In genomic region chr2:173023966-173024365, GRCm38 (mm10) we compare ENCODE assay signal across 11 mouse cellular contexts. TPM values are rescaled to one million over a fixed set of nuclear protein-coding genes. Genes with fewer than 3 reads are reported as not detected.
DNase-seq lines count a peak whose midpoint lies in the region; ATAC-seq and TF ChIP-seq lines count a peak whose summit lies in the region.
"Had no signal": no experiment of that assay in that cellular context is flagged by ENCODE, and none has a peak within 500 bp of the region (broad histone marks: within the 10 kb centered on the region; RNA-seq: fewer than 3 reads in every experiment).

No protein-coding gene starts in this region.

- H3K9ac ChIP-seq in limb, embryonic 12.5 days (replicated peaks), result no peak overlapping the region
- H3K9ac ChIP-seq in stomach, embryonic 16.5 days (ENCODE audit: low read length), result peak overlapping the region; percentile 85

- peak overlapping the region; percentile 93 for H3K27ac ChIP-seq in spleen, adult 2 months (ENCODE audit: insufficient read depth, low read length)
- H3K27ac ChIP-seq in limb, embryonic 12.5 days, result no peak overlapping the region
- no peak overlapping the region for H3K27ac ChIP-seq in stomach, embryonic 16.5 days (ENCODE audit: low read length)

- intact Hi-C loops in heart, postnatal 10 days (cut with DNase I), result loop anchor here (2.0 to 10.0 kb wide), 2 partner anchors 21 to 231 kb away; no protein-coding TSS in a partner anchor

- no peaks in the 10 kb centered on the region for H3K9me3 ChIP-seq in limb, embryonic 12.5 days
- H3K9me3 ChIP-seq in stomach, embryonic 16.5 days (replicated peaks; ENCODE audit: control insufficient read depth, low read length), result no peaks in the 10 kb centered on the region

- TF ChIP-seq POLR2A in spleen, adult 2 months (IDR thresholded peaks at IDR 0.05; ENCODE audit: low read depth, low read length), result no peak

- H3K4me2 ChIP-seq in limb, embryonic 12.5 days, result peak overlapping the region; percentile 80
- H3K4me2 ChIP-seq in stomach, embryonic 16.5 days (ENCODE audit: low read depth, low read length), result peak overlapping the region; percentile 83

- no peak for ATAC-seq in limb, embryonic 12.5 days (ENCODE audit: insufficient number of reproducible peaks, insufficient read depth, low FRiP score, low TSS enrichment, low read depth)
- no peak for ATAC-seq in stomach, embryonic 16.5 days (ENCODE audit: insufficient read depth, low FRiP score)
- no peak for ATAC-seq in megakaryocyte progenitor cell, adult 5-6 weeks (replicated peaks; ENCODE audit: poor library complexity)

- H3K36me3 ChIP-seq in spleen, adult 2 months (ENCODE audit: control insufficient read depth, insufficient read depth, low read length), result peaks cover 43% of the 10 kb centered on the region
- H3K36me3 ChIP-seq in limb, embryonic 12.5 days, result peaks cover 47% of the 10 kb centered on the region
- H3K36me3 ChIP-seq in stomach, embryonic 16.5 days (ENCODE audit: control insufficient read depth, insufficient read depth, low read length), result no peaks in the 10 kb centered on the region

- peak overlapping the region; percentile 85 for H3K4me3 ChIP-seq in spleen, adult 2 months (ENCODE audit: extremely low read depth, insufficient read depth, insufficient read length)
- H3K4me3 ChIP-seq in limb, embryonic 12.5 days (replicated peaks), result peak overlapping the region; percentile 79
- H3K4me3 ChIP-seq in stomach, embryonic 16.5 days (replicated peaks; ENCODE audit: low read length), result peak overlapping the region; percentile 85

- no peak for TF ChIP-seq CTCF in spleen, adult 2 months (IDR thresholded peaks at IDR 0.05; ENCODE audit: extremely low read depth, insufficient read depth, insufficient read length, insufficient replicate concordance)

- DNase-seq in heart, adult 11 months, result peak; percentile 95
- no peak for DNase-seq in heart, postnatal 10 days
- DNase-seq in spleen, adult 2 months (ENCODE audit: low read depth in 1 of 2, low spot score in 2 of 2), result no peak
- no peak for DNase-seq in spleen, adult 12 weeks (ENCODE audit: low spot score)
- DNase-seq in gastrocnemius, postnatal 4 days (ENCODE audit: low spot score in 2 of 2), result no peak
- DNase-seq: cerebellum, adult 8-10 months had no signal

- peaks cover 62% of the 10 kb centered on the region for H3K4me1 ChIP-seq in spleen, adult 2 months (ENCODE audit: control insufficient read depth, insufficient read depth, insufficient read length)
- peaks cover 69% of the 10 kb centered on the region for H3K4me1 ChIP-seq in limb, embryonic 12.5 days (replicated peaks)
- peaks cover 80% of the 10 kb centered on the region for H3K4me1 ChIP-seq in stomach, embryonic 16.5 days (ENCODE audit: control insufficient read depth, insufficient read depth, low read length)

- H3K27me3 ChIP-seq in spleen, adult 2 months (ENCODE audit: control insufficient read depth, insufficient read depth, low read length), result no peaks in the 10 kb centered on the region
- H3K27me3 ChIP-seq in limb, embryonic 12.5 days, result peaks cover 17% of the 10 kb centered on the region
- no peaks in the 10 kb centered on the region for H3K27me3 ChIP-seq in stomach, embryonic 16.5 days (ENCODE audit: control insufficient read depth, insufficient read depth, low read length)

- 20% methylated on average over 4 of the region's 4 CpGs for whole genome bisulfite sequencing in spleen, adult 2 months
- 84% methylated on average over 4 of the region's 4 CpGs for WGBS in limb, embryonic 12.5 days
- 69% methylated on average over 4 of the region's 4 CpGs for WGBS in stomach, embryonic 16.5 days

RNA-seq across cellular contexts. Expression of gene Rbm38, which starts 3.7 kb away (rescaled TPM):
- 100 to 1,000 TPM; 146 to 187 TPM for total RNA-seq in heart, postnatal 10 days (2021)
- 663 and 724 TPM in 2 replicates for polyA plus RNA-seq in spleen, adult 2 months (2012; rRNA removed)
- 40.1 and 45.6 TPM in 2 replicates for polyA plus RNA-seq in limb, embryonic 12.5 days (2016; fragmentation: Nextera tagmentation; extraction: Ambion mirVana)
- 43.9 and 49.5 TPM in 2 replicates for polyA plus RNA-seq in stomach, embryonic 16.5 days (2015; fragmentation: Nextera tagmentation; extraction: Ambion mirVana)
- 130 and 153 TPM in 2 replicates for total RNA-seq in megakaryocyte progenitor cell, adult 5-6 weeks (2015)
- total RNA-seq in megakaryocyte progenitor cell, adult 5-6 weeks (2017), result 50.3 and 55.9 TPM in 2 replicates
- total RNA-seq in gastrocnemius, postnatal 4 days (2021), result 100 to 1,000 TPM; 114 to 119 TPM

RNA-seq across cellular contexts. Expression of gene Rae1, which starts 24.0 kb away (rescaled TPM):
- total RNA-seq in heart, postnatal 10 days (2021), result 10 to 100 TPM; 37.7 to 42.8 TPM
- 48.3 and 51.5 TPM in 2 replicates for polyA plus RNA-seq in spleen, adult 2 months (2012; rRNA removed)
- polyA plus RNA-seq in limb, embryonic 12.5 days (2016; fragmentation: Nextera tagmentation; extraction: Ambion mirVana), result 157 TPM in 2 replicates
- 102 TPM in 2 replicates for polyA plus RNA-seq in stomach, embryonic 16.5 days (2015; fragmentation: Nextera tagmentation; extraction: Ambion mirVana)
- total RNA-seq in megakaryocyte progenitor cell, adult 5-6 weeks (2015), result 121 and 128 TPM in 2 replicates
- 72.9 and 76.3 TPM in 2 replicates for total RNA-seq in megakaryocyte progenitor cell, adult 5-6 weeks (2017)
- total RNA-seq in gastrocnemius, postnatal 4 days (2021), result 10 to 100 TPM; 41.8 to 44.4 TPM

RNA-seq across cellular contexts. Expression of gene Spo11, which starts 46.5 kb away (rescaled TPM):
- not detected for total RNA-seq in heart, postnatal 10 days (2021)
- 0.86 and 0.98 TPM in 2 replicates for polyA plus RNA-seq in spleen, adult 2 months (2012; rRNA removed)
- polyA plus RNA-seq in limb, embryonic 12.5 days (2016; fragmentation: Nextera tagmentation; extraction: Ambion mirVana), result 1.6 TPM in 2 replicates
- 0.44 and 0.86 TPM in 2 replicates for polyA plus RNA-seq in stomach, embryonic 16.5 days (2015; fragmentation: Nextera tagmentation; extraction: Ambion mirVana)
- not detected in 2 replicates for total RNA-seq in megakaryocyte progenitor cell, adult 5-6 weeks (2015)
- not detected in 2 replicates for total RNA-seq in megakaryocyte progenitor cell, adult 5-6 weeks (2017)
- not detected for total RNA-seq in gastrocnemius, postnatal 4 days (2021)
- total RNA-seq: granulocyte monocyte progenitor cell, adult 5-6 weeks; layer of hippocampus, postnatal 25 days had no signal
